Mouse (Mus musculus): ENCODE data around the gene Ric3. TPM values are rescaled to one million over a fixed set of nuclear protein-coding genes. Genes with fewer than 3 reads are reported as not detected.

The Ric3 gene
- polyA plus RNA-seq, 1 experiment from 2014 or later, result 0.58 TPM

DNA sequence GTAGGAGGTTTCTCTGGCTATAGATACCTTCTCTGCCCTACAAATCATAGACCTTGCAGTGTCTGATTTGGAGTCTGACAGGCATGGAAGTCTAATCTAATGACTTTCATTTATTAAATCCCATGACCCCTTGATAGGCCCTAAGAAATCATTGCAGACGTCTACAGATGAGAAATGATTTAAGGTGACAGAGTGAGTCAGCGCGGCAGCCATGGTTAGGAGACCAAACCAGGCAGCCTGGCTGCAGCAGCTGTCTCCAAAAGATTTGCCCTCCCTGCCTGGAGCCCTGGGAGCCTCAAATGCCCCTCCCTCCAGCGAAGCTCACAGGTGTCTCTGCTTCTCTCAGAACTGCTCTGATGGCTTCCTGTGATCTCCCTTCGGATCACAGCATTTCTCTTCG is 87.0 kb downstream of the Ric3 start:
- no peak overlapping the region for H3K27ac ChIP-seq (ENCODE audit: low read length)
- H3K4me1 ChIP-seq (ENCODE audit: insufficient read depth, low read depth, low read length), result peaks cover 8% of the 10 kb centered on the region; the same call in 1 of the 2 replicates
- H3K9ac ChIP-seq (replicated peaks; ENCODE audit: low read depth), result no peak overlapping the region
- ATAC-seq (no peak), DNase-seq (ENCODE audit: low spot score) (no peak)
- no peaks in the 10 kb centered on the region for H3K36me3 ChIP-seq (ENCODE audit: insufficient read depth, low read length)
- H3K9me3 ChIP-seq (ENCODE audit: low read length), result no peaks in the 10 kb centered on the region
- WGBS, result 73% methylated on average over 6 of the region's 6 CpGs
- no peak overlapping the region for H3K4me2 ChIP-seq (replicated peaks; ENCODE audit: low read depth, low read length)
- no peaks in the 10 kb centered on the region for H3K27me3 ChIP-seq (replicated peaks; ENCODE audit: insufficient read depth, low read length)
- H3K4me3 ChIP-seq (ENCODE audit: low read depth, low read length), result no peak overlapping the region
- TF ChIP-seq CTCF (IDR thresholded peaks at IDR 0.05) (no peak), EP300 (IDR thresholded peaks at IDR 0.05) (no peak)

GRCm38 (mm10) chr7:108993881-108994291 is 89.2 kb downstream of the Ric3 start:
- Histone ChIP-seq H3K4me1 (ENCODE audit: insufficient read depth, low read depth, low read length) (peaks cover 8% of the 10 kb centered on the region; the same call in 1 of the 2 replicates), H3K27me3 (replicated peaks; ENCODE audit: insufficient read depth, low read length) (no peaks in the 10 kb centered on the region), H3K4me2 (replicated peaks; ENCODE audit: low read depth, low read length) (no peak overlapping the region), H3K27ac (ENCODE audit: low read length) (no peak overlapping the region), H3K4me3 (ENCODE audit: low read depth, low read length) (no peak overlapping the region), H3K9me3 (ENCODE audit: low read length) (no peaks in the 10 kb centered on the region), H3K9ac (replicated peaks; ENCODE audit: low read depth) (no peak overlapping the region), H3K36me3 (ENCODE audit: insufficient read depth, low read length) (no peaks in the 10 kb centered on the region)
- 60% methylated on average over 3 of the region's 3 CpGs for WGBS
- no peak for TF ChIP-seq EP300 (IDR thresholded peaks at IDR 0.05)
- no peak for TF ChIP-seq CTCF (IDR thresholded peaks at IDR 0.05)
- no peak for DNase-seq (ENCODE audit: low spot score)
- no peak for ATAC-seq

GRCm38 (mm10) chr7:108993230-108993629 is 89.9 kb downstream of the Ric3 start:
- DNase-seq (ENCODE audit: low spot score) (peak; percentile 94), ATAC-seq (peak; percentile 98)
- Histone ChIP-seq H3K4me3 (ENCODE audit: low read depth, low read length) (no peak overlapping the region), H3K27me3 (replicated peaks; ENCODE audit: insufficient read depth, low read length) (no peaks in the 10 kb centered on the region), H3K4me2 (replicated peaks; ENCODE audit: low read depth, low read length) (no peak overlapping the region), H3K27ac (ENCODE audit: low read length) (no peak overlapping the region), H3K36me3 (ENCODE audit: insufficient read depth, low read length) (no peaks in the 10 kb centered on the region), H3K9ac (replicated peaks; ENCODE audit: low read depth) (no peak overlapping the region), H3K4me1 (ENCODE audit: insufficient read depth, low read depth, low read length) (peaks cover 5% of the 10 kb centered on the region; the same call in 1 of the 2 replicates), H3K9me3 (ENCODE audit: low read length) (no peaks in the 10 kb centered on the region)
- WGBS, result 35% methylated on average over 7 of the region's 7 CpGs
- TF ChIP-seq CTCF (IDR thresholded peaks at IDR 0.05), result peak; percentile 49
- TF ChIP-seq EP300 (IDR thresholded peaks at IDR 0.05), result peak; percentile 93

- H3K4me3 ChIP-seq (ENCODE audit: low read depth, low read length), result no peak overlapping the region
- H3K27ac ChIP-seq (ENCODE audit: low read length), result no peak overlapping the region
- H3K27me3 ChIP-seq (replicated peaks; ENCODE audit: insufficient read depth, low read length), result no peaks in the 10 kb centered on the region
- no peak overlapping the region for H3K4me2 ChIP-seq (replicated peaks; ENCODE audit: low read depth, low read length)
- WGBS, result 79% methylated on average over 9 of the region's 9 CpGs
- ATAC-seq (no peak), DNase-seq (ENCODE audit: low spot score) (no peak)
- no peak overlapping the region for H3K9ac ChIP-seq (replicated peaks; ENCODE audit: low read depth)
- H3K9me3 ChIP-seq (ENCODE audit: low read length), result no peaks in the 10 kb centered on the region
- TF ChIP-seq CTCF (IDR thresholded peaks at IDR 0.05), result no peak
- no peak for TF ChIP-seq EP300 (IDR thresholded peaks at IDR 0.05)
- peaks cover 5% of the 10 kb centered on the region; the same call in 1 of the 2 replicates for H3K4me1 ChIP-seq (ENCODE audit: insufficient read depth, low read depth, low read length)
- H3K36me3 ChIP-seq (ENCODE audit: insufficient read depth, low read length), result no peaks in the 10 kb centered on the region
These were observed 91.9 kb downstream of the Ric3 start for GRCm38 (mm10) chr7:108991207-108991606.

GRCm38 (mm10) chr7:108985934-108986708 is 97.0 kb downstream of the Ric3 start:
- peak; percentile 92 for ATAC-seq
- Histone ChIP-seq H3K4me2 (replicated peaks; ENCODE audit: low read depth, low read length) (no peak overlapping the region), H3K9me3 (ENCODE audit: low read length) (no peaks in the 10 kb centered on the region), H3K4me1 (ENCODE audit: insufficient read depth, low read depth, low read length) (no peaks in the 10 kb centered on the region), H3K27ac (ENCODE audit: low read length) (no peak overlapping the region), H3K36me3 (ENCODE audit: insufficient read depth, low read length) (no peaks in the 10 kb centered on the region), H3K27me3 (replicated peaks; ENCODE audit: insufficient read depth, low read length) (no peaks in the 10 kb centered on the region), H3K4me3 (ENCODE audit: low read depth, low read length) (no peak overlapping the region), H3K9ac (replicated peaks; ENCODE audit: low read depth) (no peak overlapping the region)
- TF ChIP-seq EP300 (IDR thresholded peaks at IDR 0.05), result no peak
- no peak for TF ChIP-seq CTCF (IDR thresholded peaks at IDR 0.05)
- 65% methylated on average over 2 of the region's 3 CpGs for WGBS
- peak; percentile 68 for DNase-seq (ENCODE audit: low spot score)

Other genes with a start within 250 kb of the Ric3 start
- not detected in 2 replicates for gene Olfr516, start 232.8 kb downstream of the Ric3 start, polyA plus RNA-seq (2015; fragmentation: Nextera tagmentation; extraction: Ambion mirVana)
- gene Olfr517, start 211.0 kb downstream of the Ric3 start, polyA plus RNA-seq (2015; fragmentation: Nextera tagmentation; extraction: Ambion mirVana), result not detected in 2 replicates
- not detected in 2 replicates for gene Olfr518, start 198.3 kb downstream of the Ric3 start, polyA plus RNA-seq (2015; fragmentation: Nextera tagmentation; extraction: Ambion mirVana)
- gene Olfr519, start 188.9 kb downstream of the Ric3 start, polyA plus RNA-seq (2015; fragmentation: Nextera tagmentation; extraction: Ambion mirVana), result not detected in 2 replicates
- 0.27 and 0.31 TPM in 2 replicates for gene Nlrp10, start 153.2 kb downstream of the Ric3 start, polyA plus RNA-seq (2015; fragmentation: Nextera tagmentation; extraction: Ambion mirVana)
- 80.1 and 83.6 TPM in 2 replicates for gene Eif3f, start 148.9 kb downstream of the Ric3 start, polyA plus RNA-seq (2015; fragmentation: Nextera tagmentation; extraction: Ambion mirVana)
- 0.29 and 0.38 TPM in 2 replicates for gene Tub, start 133.0 kb downstream of the Ric3 start, polyA plus RNA-seq (2015; fragmentation: Nextera tagmentation; extraction: Ambion mirVana)
- 10.0 and 10.3 TPM in 2 replicates for gene Lmo1, start 91.9 kb upstream of the Ric3 start, polyA plus RNA-seq (2015; fragmentation: Nextera tagmentation; extraction: Ambion mirVana)